Mouse (Mus musculus): ENCODE results near the gene Rps6kl1. TPM values are rescaled to one million over a fixed set of nuclear protein-coding genes. Genes with fewer than 3 reads are reported as not detected.
A peak's percentile ranks its signal among the peaks of the same experiment; 100 is the strongest.

Rps6kl1 gene
- polyA plus RNA-seq, 1 experiment from 2014 or later = 1.1 TPM

GRCm38 (mm10) chr12:85186361-85186760 lies 35.3 kb upstream of the Rps6kl1 start:
- Histone ChIP-seq H3K36me3 (no peaks in the 10 kb centered on the region), H3K4me2 (no peak overlapping the region), H3K4me3 (no peak overlapping the region), H3K9ac (no peak overlapping the region), H3K27ac (no peak overlapping the region), H3K9me3 (no peaks in the 10 kb centered on the region), H3K27me3 (peaks cover 20% of the 10 kb centered on the region), H3K4me1 (peaks cover 23% of the 10 kb centered on the region)
- ATAC-seq (ENCODE audit: insufficient number of reproducible peaks, insufficient read depth, low FRiP score, low TSS enrichment, low read depth) = no peak
- WGBS = 71% methylated on average over 7 of the region's 7 CpGs

- Histone ChIP-seq H3K9me3 (no peaks in the 10 kb centered on the region), H3K4me2 (no peak overlapping the region), H3K9ac (no peak overlapping the region), H3K27ac (no peak overlapping the region), H3K27me3 (peaks cover 20% of the 10 kb centered on the region), H3K36me3 (no peaks in the 10 kb centered on the region), H3K4me1 (peaks cover 26% of the 10 kb centered on the region), H3K4me3 (no peak overlapping the region)
- ATAC-seq (ENCODE audit: insufficient number of reproducible peaks, insufficient read depth, low FRiP score, low TSS enrichment, low read depth) = no peak
- 61% methylated on average over 8 of the region's 8 CpGs for WGBS
These were observed 34.7 kb upstream of the Rps6kl1 start for GRCm38 (mm10) chr12:85185810-85186209.

GRCm38 (mm10) chr12:85184118-85184517 lies 33.1 kb upstream of the Rps6kl1 start:
- ATAC-seq (ENCODE audit: insufficient number of reproducible peaks, insufficient read depth, low FRiP score, low TSS enrichment, low read depth) = no peak
- no peak overlapping the region for H3K9ac ChIP-seq
- WGBS = 60% methylated on average over 5 of the region's 5 CpGs
- H3K27me3 ChIP-seq = peaks cover 32% of the 10 kb centered on the region
- no peaks in the 10 kb centered on the region for H3K36me3 ChIP-seq
- no peak overlapping the region for H3K27ac ChIP-seq
- no peaks in the 10 kb centered on the region for H3K9me3 ChIP-seq
- H3K4me3 ChIP-seq = no peak overlapping the region
- H3K4me2 ChIP-seq = no peak overlapping the region
- peaks cover 26% of the 10 kb centered on the region for H3K4me1 ChIP-seq

- no peak overlapping the region for H3K27ac ChIP-seq
- ATAC-seq (ENCODE audit: insufficient number of reproducible peaks, insufficient read depth, low FRiP score, low TSS enrichment, low read depth) = no peak
- peaks cover 43% of the 10 kb centered on the region for H3K27me3 ChIP-seq
- no peak overlapping the region for H3K4me2 ChIP-seq
- 68% methylated on average over 5 of the region's 5 CpGs for WGBS
- no peak overlapping the region for H3K4me3 ChIP-seq
- no peaks in the 10 kb centered on the region for H3K9me3 ChIP-seq
- no peak overlapping the region for H3K9ac ChIP-seq
- peaks cover 26% of the 10 kb centered on the region for H3K4me1 ChIP-seq
- H3K36me3 ChIP-seq = no peaks in the 10 kb centered on the region
These were observed 31.8 kb upstream of the Rps6kl1 start for GRCm38 (mm10) chr12:85182898-85183297.

- no peaks in the 10 kb centered on the region for H3K9me3 ChIP-seq
- H3K9ac ChIP-seq = peak overlapping the region; percentile 4; the same call in 1 of the 2 replicates
- H3K4me2 ChIP-seq = peak overlapping the region; percentile 34
- H3K27me3 ChIP-seq = peaks cover 48% of the 10 kb centered on the region
- H3K4me1 ChIP-seq = peaks cover 31% of the 10 kb centered on the region
- ATAC-seq (ENCODE audit: insufficient number of reproducible peaks, insufficient read depth, low FRiP score, low TSS enrichment, low read depth) = no peak
- no peaks in the 10 kb centered on the region for H3K36me3 ChIP-seq
- no peak overlapping the region for H3K4me3 ChIP-seq
- no peak overlapping the region for H3K27ac ChIP-seq
- WGBS = 6% methylated on average over 8 of the region's 8 CpGs
These were observed 31.2 kb upstream of the Rps6kl1 start for GRCm38 (mm10) chr12:85182345-85182643.

- no peaks in the 10 kb centered on the region for H3K9me3 ChIP-seq
- 15% methylated on average over 17 of the region's 17 CpGs for WGBS
- no peaks in the 10 kb centered on the region for H3K36me3 ChIP-seq
- peak overlapping the region; percentile 41; the same call in 1 of the 2 replicates for H3K9ac ChIP-seq
- H3K27ac ChIP-seq = no peak overlapping the region
- H3K4me1 ChIP-seq = peaks cover 37% of the 10 kb centered on the region
- H3K4me3 ChIP-seq = no peak overlapping the region
- H3K4me2 ChIP-seq = peak overlapping the region; percentile 34
- H3K27me3 ChIP-seq = peaks cover 48% of the 10 kb centered on the region
- ATAC-seq (ENCODE audit: insufficient number of reproducible peaks, insufficient read depth, low FRiP score, low TSS enrichment, low read depth) = no peak
These were observed 30.6 kb upstream of the Rps6kl1 start for GRCm38 (mm10) chr12:85181475-85182344.

GRCm38 (mm10) chr12:85178294-85178693 lies 27.2 kb upstream of the Rps6kl1 start:
- Histone ChIP-seq H3K4me3 (no peak overlapping the region), H3K27me3 (peaks cover 43% of the 10 kb centered on the region), H3K36me3 (no peaks in the 10 kb centered on the region), H3K4me2 (no peak overlapping the region), H3K9ac (no peak overlapping the region), H3K4me1 (peaks cover 58% of the 10 kb centered on the region), H3K9me3 (no peaks in the 10 kb centered on the region), H3K27ac (no peak overlapping the region)
- no peak for ATAC-seq (ENCODE audit: insufficient number of reproducible peaks, insufficient read depth, low FRiP score, low TSS enrichment, low read depth)
- 75% methylated on average over 2 of the region's 2 CpGs for WGBS

GRCm38 (mm10) chr12:85177740-85178239 lies 26.7 kb upstream of the Rps6kl1 start, which contains the start of gene Pgf:
Gene Pgf, minus strand, starts transcription at chr12:85177790.
- 75% methylated on average over 10 of the region's 10 CpGs for WGBS
- H3K4me3 ChIP-seq = peak within 1 kb of the TSS; percentile 41
- H3K9ac ChIP-seq = peak within 1 kb of the TSS; percentile 63
- H3K4me1 ChIP-seq = peaks cover 56% of the 10 kb centered on the region
- peak within 1 kb of the TSS; percentile 65 for H3K4me2 ChIP-seq
- no peak within 1 kb of the TSS for H3K27ac ChIP-seq
- H3K27me3 ChIP-seq = peaks cover 40% of the 10 kb centered on the region
- ATAC-seq (ENCODE audit: insufficient number of reproducible peaks, insufficient read depth, low FRiP score, low TSS enrichment, low read depth) = no peak
- H3K9me3 ChIP-seq = no peaks in the 10 kb centered on the region
- no peaks in the 10 kb centered on the region for H3K36me3 ChIP-seq

- WGBS = 2% methylated on average over 32 of the region's 32 CpGs
- Histone ChIP-seq H3K9ac (peak overlapping the region; percentile 63), H3K27ac (no peak overlapping the region)
These were observed 25.9 kb upstream of the Rps6kl1 start for GRCm38 (mm10) chr12:85176846-85177523.

GRCm38 (mm10) chr12:85175926-85176845 lies 25.1 kb upstream of the Rps6kl1 start:
- Histone ChIP-seq H3K4me1 (peaks cover 40% of the 10 kb centered on the region), H3K27me3 (peaks cover 28% of the 10 kb centered on the region), H3K36me3 (no peaks in the 10 kb centered on the region; the same call in 1 of the 2 replicates), H3K9me3 (no peaks in the 10 kb centered on the region), H3K9ac (peak overlapping the region; percentile 63), H3K27ac (peak overlapping the region; percentile 60), H3K4me2 (peak overlapping the region; percentile 65), H3K4me3 (peak overlapping the region; percentile 41)
- 10% methylated on average over 11 of the region's 11 CpGs for WGBS
- peak; percentile 53 for ATAC-seq (ENCODE audit: insufficient number of reproducible peaks, insufficient read depth, low FRiP score, low TSS enrichment, low read depth)

More at GRCm38 (mm10) chr12:85176846-85177523, 25.9 kb upstream of the Rps6kl1 start:
- H3K9me3 ChIP-seq = no peaks in the 10 kb centered on the region
- no peaks in the 10 kb centered on the region for H3K36me3 ChIP-seq
- peak overlapping the region; percentile 41 for H3K4me3 ChIP-seq
- ATAC-seq (ENCODE audit: insufficient number of reproducible peaks, insufficient read depth, low FRiP score, low TSS enrichment, low read depth) = peak; percentile 28; the same call in 1 of the 2 replicates
- peak overlapping the region; percentile 65 for H3K4me2 ChIP-seq
- peaks cover 48% of the 10 kb centered on the region for H3K4me1 ChIP-seq
- peaks cover 32% of the 10 kb centered on the region for H3K27me3 ChIP-seq

Measured in embryonic facial prominence, embryonic 13.5 days (tissue).